Mouse (Mus musculus): ENCODE results near the gene Pwwp2b. TPM values are rescaled to one million over a fixed set of nuclear protein-coding genes. Genes with fewer than 3 reads are reported as not detected.

The Pwwp2b gene
- polyA plus RNA-seq, 1 experiment, result 7.9 TPM

- WGBS, result 39% methylated on average over 5 of the region's 5 CpGs
- Histone ChIP-seq H3K4me1 (ENCODE audit: control insufficient read depth, insufficient read depth, low read length) (no peaks in the 10 kb centered on the region), H3K27me3 (replicated peaks; ENCODE audit: control insufficient read depth, insufficient read depth, low read length) (no peaks in the 10 kb centered on the region), H3K4me3 (ENCODE audit: insufficient read depth, low read depth, low read length) (no peak overlapping the region), H3K36me3 (ENCODE audit: control insufficient read depth, insufficient read depth, low read length) (no peaks in the 10 kb centered on the region), H3K27ac (ENCODE audit: insufficient read depth, low read depth, low read length) (no peak overlapping the region)
- TF ChIP-seq POLR2A (IDR thresholded peaks at IDR 0.05; ENCODE audit: low read depth, low read length) (no peak), CTCF (conservative IDR thresholded peaks at IDR 0.05; ENCODE audit: insufficient read depth, insufficient read length, low read depth, low read length) (peak; percentile 29; the same call in 1 of the 2 replicates)
- DNase-seq, result no peak
Measured at GRCm38 (mm10) chr7:139304322-139304721, 56.0 kb downstream of the Pwwp2b start.

- H3K4me1 ChIP-seq (ENCODE audit: control insufficient read depth, insufficient read depth, low read length), result no peaks in the 10 kb centered on the region
- no peak overlapping the region for H3K27ac ChIP-seq (ENCODE audit: insufficient read depth, low read depth, low read length)
- WGBS, result 23% methylated on average over 2 of the region's 2 CpGs
- H3K27me3 ChIP-seq (replicated peaks; ENCODE audit: control insufficient read depth, insufficient read depth, low read length), result no peaks in the 10 kb centered on the region
- H3K36me3 ChIP-seq (ENCODE audit: control insufficient read depth, insufficient read depth, low read length), result no peaks in the 10 kb centered on the region
- TF ChIP-seq POLR2A (IDR thresholded peaks at IDR 0.05; ENCODE audit: low read depth, low read length) (no peak), CTCF (conservative IDR thresholded peaks at IDR 0.05; ENCODE audit: insufficient read depth, insufficient read length, low read depth, low read length) (no peak)
- H3K4me3 ChIP-seq (ENCODE audit: insufficient read depth, low read depth, low read length), result no peak overlapping the region
- no peak for DNase-seq
Measured at GRCm38 (mm10) chr7:139307056-139307455, 58.8 kb downstream of the Pwwp2b start.

DNA sequence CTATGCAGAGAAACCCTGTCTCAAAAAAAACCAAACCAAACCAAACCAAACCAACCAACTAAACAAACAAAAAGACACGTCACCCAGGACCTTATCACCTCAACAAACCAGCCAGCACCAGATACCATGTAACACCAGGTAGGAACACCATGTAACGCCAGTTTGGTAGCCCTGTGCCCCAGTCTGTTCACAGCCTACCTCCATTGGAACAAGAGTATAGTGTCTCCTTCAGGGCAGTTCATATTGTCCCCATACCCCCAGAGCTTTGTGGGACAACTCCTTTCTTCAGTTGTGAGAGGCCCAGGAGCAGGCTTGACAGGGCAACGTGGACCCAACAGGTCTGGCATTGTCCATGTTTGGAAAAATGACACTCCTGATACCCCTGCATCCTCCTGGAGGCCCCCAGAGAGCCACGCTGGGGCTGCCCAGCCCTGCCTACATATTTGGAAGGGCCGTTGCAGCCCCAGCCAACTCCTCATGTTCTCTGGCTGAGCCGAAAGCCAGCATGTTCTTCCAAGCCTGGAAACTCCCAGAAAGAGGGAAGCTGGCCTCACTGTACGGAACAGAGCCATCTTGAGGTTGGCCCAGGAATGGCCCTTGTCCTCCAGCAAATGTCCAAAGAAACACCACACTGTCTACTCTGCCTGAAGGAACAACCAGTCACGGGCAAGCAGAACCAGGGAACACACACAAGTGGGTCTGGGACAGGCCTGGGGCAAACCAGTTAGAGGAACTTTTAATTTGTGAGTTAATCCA, 60.0 kb downstream of the Pwwp2b start:
- WGBS, result 71% methylated on average over 8 of the region's 8 CpGs

DNA sequence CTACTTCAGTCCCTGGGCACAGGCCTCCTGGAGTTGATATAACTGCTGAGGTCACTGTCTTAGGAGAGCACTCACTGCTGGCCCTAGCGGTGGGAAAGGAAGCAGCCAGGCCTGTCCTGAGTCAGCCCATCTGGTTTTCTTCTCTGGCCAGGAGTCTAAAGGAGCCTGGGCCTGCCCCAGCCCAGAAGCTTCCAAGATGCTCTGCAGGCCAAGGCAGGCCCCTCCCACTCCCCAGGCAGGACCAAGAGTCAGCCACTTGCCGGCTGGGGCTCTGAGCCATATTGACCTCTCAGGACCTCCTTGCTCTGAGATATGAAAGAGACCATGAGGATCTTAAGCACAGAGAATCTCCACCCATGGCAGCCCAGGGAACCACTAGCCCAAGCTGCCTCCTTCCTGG, 60.8 kb downstream of the Pwwp2b start:
- Histone ChIP-seq H3K4me1 (ENCODE audit: control insufficient read depth, insufficient read depth, low read length) (no peaks in the 10 kb centered on the region), H3K27ac (ENCODE audit: insufficient read depth, low read depth, low read length) (no peak overlapping the region), H3K4me3 (ENCODE audit: insufficient read depth, low read depth, low read length) (no peak overlapping the region), H3K36me3 (ENCODE audit: control insufficient read depth, insufficient read depth, low read length) (no peaks in the 10 kb centered on the region), H3K27me3 (replicated peaks; ENCODE audit: control insufficient read depth, insufficient read depth, low read length) (no peaks in the 10 kb centered on the region)
- 49% methylated on average over 2 of the region's 2 CpGs for WGBS
- peak; percentile 34 for DNase-seq
- peak; percentile 23; the same call in 1 of the 2 replicates for TF ChIP-seq CTCF (conservative IDR thresholded peaks at IDR 0.05; ENCODE audit: insufficient read depth, insufficient read length, low read depth, low read length)
- no peak for TF ChIP-seq POLR2A (IDR thresholded peaks at IDR 0.05; ENCODE audit: low read depth, low read length)

More for the DNA sequence above, 60.0 kb downstream of the Pwwp2b start:
- no peaks in the 10 kb centered on the region for H3K4me1 ChIP-seq (ENCODE audit: control insufficient read depth, insufficient read depth, low read length)
- no peak overlapping the region for H3K27ac ChIP-seq (ENCODE audit: insufficient read depth, low read depth, low read length)
- TF ChIP-seq POLR2A (IDR thresholded peaks at IDR 0.05; ENCODE audit: low read depth, low read length) (no peak), CTCF (conservative IDR thresholded peaks at IDR 0.05; ENCODE audit: insufficient read depth, insufficient read length, low read depth, low read length) (peak; percentile 53; the same call in 1 of the 2 replicates)
- H3K27me3 ChIP-seq (replicated peaks; ENCODE audit: control insufficient read depth, insufficient read depth, low read length), result no peaks in the 10 kb centered on the region
- H3K4me3 ChIP-seq (ENCODE audit: insufficient read depth, low read depth, low read length), result no peak overlapping the region
- DNase-seq, result peak; percentile 50
- no peaks in the 10 kb centered on the region for H3K36me3 ChIP-seq (ENCODE audit: control insufficient read depth, insufficient read depth, low read length)

- no peaks in the 10 kb centered on the region for H3K27me3 ChIP-seq (replicated peaks; ENCODE audit: control insufficient read depth, insufficient read depth, low read length)
- H3K4me3 ChIP-seq (ENCODE audit: insufficient read depth, low read depth, low read length), result no peak overlapping the region
- TF ChIP-seq POLR2A (IDR thresholded peaks at IDR 0.05; ENCODE audit: low read depth, low read length) (no peak), CTCF (conservative IDR thresholded peaks at IDR 0.05; ENCODE audit: insufficient read depth, insufficient read length, low read depth, low read length) (no peak)
- H3K4me1 ChIP-seq (ENCODE audit: control insufficient read depth, insufficient read depth, low read length), result no peaks in the 10 kb centered on the region
- no peak overlapping the region for H3K27ac ChIP-seq (ENCODE audit: insufficient read depth, low read depth, low read length)
- H3K36me3 ChIP-seq (ENCODE audit: control insufficient read depth, insufficient read depth, low read length), result no peaks in the 10 kb centered on the region
- WGBS, result 72% methylated on average over 6 of the region's 6 CpGs
- no peak for DNase-seq
Measured at GRCm38 (mm10) chr7:139310487-139310951, 62.2 kb downstream of the Pwwp2b start.

- no peaks in the 10 kb centered on the region for H3K36me3 ChIP-seq (ENCODE audit: control insufficient read depth, insufficient read depth, low read length)
- H3K4me1 ChIP-seq (ENCODE audit: control insufficient read depth, insufficient read depth, low read length), result no peaks in the 10 kb centered on the region
- DNase-seq, result peak; percentile 19
- WGBS, result 72% methylated on average over 5 of the region's 5 CpGs
- H3K27me3 ChIP-seq (replicated peaks; ENCODE audit: control insufficient read depth, insufficient read depth, low read length), result no peaks in the 10 kb centered on the region
- H3K4me3 ChIP-seq (ENCODE audit: insufficient read depth, low read depth, low read length), result no peak overlapping the region
- no peak for TF ChIP-seq CTCF (conservative IDR thresholded peaks at IDR 0.05; ENCODE audit: insufficient read depth, insufficient read length, low read depth, low read length)
- H3K27ac ChIP-seq (ENCODE audit: insufficient read depth, low read depth, low read length), result no peak overlapping the region
Measured at GRCm38 (mm10) chr7:139312686-139313085, 64.4 kb downstream of the Pwwp2b start.

DNA sequence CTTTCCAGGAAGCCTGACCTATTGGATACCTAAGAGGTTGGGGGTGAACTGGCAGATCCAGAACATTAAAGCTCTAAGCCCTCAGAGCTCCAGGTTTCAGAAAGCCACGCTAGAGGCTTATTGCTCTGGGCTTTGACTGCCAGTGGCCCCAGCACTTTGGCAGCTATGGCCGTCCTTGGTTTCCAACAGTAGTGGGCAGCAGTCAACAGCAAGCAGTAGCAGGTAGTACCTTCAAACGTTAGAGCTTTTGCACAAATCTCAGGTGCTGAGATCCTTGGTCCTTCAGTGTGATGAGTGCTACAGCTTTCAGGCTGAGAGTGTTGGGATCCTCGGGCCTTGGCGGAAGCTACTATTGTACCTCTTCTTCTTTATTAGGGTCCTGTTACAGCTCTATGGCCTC, 65.1 kb downstream of the Pwwp2b start:
- Histone ChIP-seq H3K36me3 (ENCODE audit: control insufficient read depth, insufficient read depth, low read length) (no peaks in the 10 kb centered on the region), H3K27ac (ENCODE audit: insufficient read depth, low read depth, low read length) (no peak overlapping the region), H3K4me3 (ENCODE audit: insufficient read depth, low read depth, low read length) (no peak overlapping the region), H3K4me1 (ENCODE audit: control insufficient read depth, insufficient read depth, low read length) (no peaks in the 10 kb centered on the region), H3K27me3 (replicated peaks; ENCODE audit: control insufficient read depth, insufficient read depth, low read length) (no peaks in the 10 kb centered on the region)
- TF ChIP-seq CTCF (conservative IDR thresholded peaks at IDR 0.05; ENCODE audit: insufficient read depth, insufficient read length, low read depth, low read length) (no peak; the same call in 1 of the 2 replicates), POLR2A (IDR thresholded peaks at IDR 0.05; ENCODE audit: low read depth, low read length) (no peak)
- 74% methylated on average over 5 of the region's 5 CpGs for WGBS
- DNase-seq, result no peak

Measured in kidney, adult 2 months (tissue).